Mouse (Mus musculus): ENCODE measurements at regions not wholly inside any gene's neighbourhood (a gene's known extent, or its start where the extent isn't known, plus 50 kb on each side); places are given as distances from the start of the nearest gene placed in this dataset.

GRCm38 (mm10) chr14:58506490-58506889, 436.1 kb downstream of the Fgf9 start:
- in situ Hi-C loops (cut with MboI, MseI) = no loop called here

GRCm38 (mm10) chr14:58505841-58506240, 435.5 kb downstream of the Fgf9 start:
- in situ Hi-C loops (cut with MboI, MseI) = no loop called here

GRCm38 (mm10) chr14:58502890-58503289, 432.5 kb downstream of the Fgf9 start:
- in situ Hi-C loops (cut with MboI, MseI) = no loop called here

GRCm38 (mm10) chr14:58500014-58500413, 429.7 kb downstream of the Fgf9 start:
- in situ Hi-C loops (cut with MboI, MseI) = no loop called here

- in situ Hi-C loops (cut with MboI, MseI) = no loop called here
These were observed 429.2 kb downstream of the Fgf9 start for GRCm38 (mm10) chr14:58499501-58499900.

- in situ Hi-C loops (cut with MboI, MseI) = no loop called here
These were observed 428.7 kb downstream of the Fgf9 start for GRCm38 (mm10) chr14:58499071-58499470.

GRCm38 (mm10) chr14:58496902-58497301, 426.6 kb downstream of the Fgf9 start:
- in situ Hi-C loops (cut with MboI, MseI) = no loop called here

GRCm38 (mm10) chr14:58494400-58494987, 424.1 kb downstream of the Fgf9 start:
- in situ Hi-C loops (cut with MboI, MseI) = loop anchor here in 1 of 2 experiments (5.0 kb wide), 1 partner anchor 58 kb away; no protein-coding TSS in a partner anchor

GRCm38 (mm10) chr14:58492118-58492517, 421.8 kb downstream of the Fgf9 start:
- in situ Hi-C loops (cut with MboI, MseI) = loop anchor here in 1 of 2 experiments (5.0 kb wide), 1 partner anchor 60 kb away; no protein-coding TSS in a partner anchor

- in situ Hi-C loops (cut with MboI, MseI) = no loop called here
These were observed 418.5 kb downstream of the Fgf9 start for GRCm38 (mm10) chr14:58488803-58489202.

- in situ Hi-C loops (cut with MboI, MseI) = no loop called here
These were observed 417.5 kb downstream of the Fgf9 start for GRCm38 (mm10) chr14:58487836-58488235.

GRCm38 (mm10) chr14:58480454-58480853, 410.1 kb downstream of the Fgf9 start:
- in situ Hi-C loops (cut with MboI, MseI) = no loop called here

- in situ Hi-C loops (cut with MboI, MseI) = no loop called here
These were observed 400.3 kb downstream of the Fgf9 start for GRCm38 (mm10) chr14:58470678-58471077.

GRCm38 (mm10) chr14:58468451-58468850, 398.1 kb downstream of the Fgf9 start:
- in situ Hi-C loops (cut with MboI, MseI) = no loop called here

- in situ Hi-C loops (cut with MboI, MseI) = no loop called here
These were observed 397.5 kb downstream of the Fgf9 start for GRCm38 (mm10) chr14:58467856-58468255.

GRCm38 (mm10) chr14:58446776-58447354, 376.5 kb downstream of the Fgf9 start:
- in situ Hi-C loops (cut with MboI, MseI) = no loop called here

GRCm38 (mm10) chr14:58444496-58444895, 374.1 kb downstream of the Fgf9 start:
- in situ Hi-C loops (cut with MboI, MseI) = no loop called here

GRCm38 (mm10) chr14:58442501-58442900, 372.2 kb downstream of the Fgf9 start:
- in situ Hi-C loops (cut with MboI, MseI) = no loop called here

GRCm38 (mm10) chr14:58439963-58440362, 369.6 kb downstream of the Fgf9 start:
- in situ Hi-C loops (cut with MboI, MseI) = no loop called here

GRCm38 (mm10) chr14:58436096-58436495, 365.7 kb downstream of the Fgf9 start:
- in situ Hi-C loops (cut with MboI, MseI) = no loop called here

- in situ Hi-C loops (cut with MboI, MseI) = no loop called here
These were observed 356.1 kb downstream of the Fgf9 start for GRCm38 (mm10) chr14:58426472-58426871.

GRCm38 (mm10) chr14:58421904-58422303, 351.6 kb downstream of the Fgf9 start:
- in situ Hi-C loops (cut with MboI, MseI) = no loop called here

GRCm38 (mm10) chr14:58417545-58417944, 347.2 kb downstream of the Fgf9 start:
- in situ Hi-C loops (cut with MboI, MseI) = loop anchor here in 1 of 2 experiments (10.0 kb wide), 1 partner anchor 713 kb away; no protein-coding TSS in a partner anchor

All from T-helper 17 cell (primary cell).